Mouse (Mus musculus): ENCODE measurements around the gene Gja1.
"Not testable (repeated sequence)": the region's sequence is repeated elsewhere in the genome, so short reads cannot be mapped to it uniquely, and the experiment has no call there.

The Gja1 gene

GRCm38 (mm10) chr10:56377097-56377965 lies at the start of gene Gja1:
Gene Gja1, plus strand, starts transcription at chr10:56377330.
- peak; percentile 71 to 73 for DNase-seq

- DNase-seq: peak; percentile 57 to 67
Observed at GRCm38 (mm10) chr10:56338851-56339489, 38.2 kb upstream of the Gja1 start.

- no peak for DNase-seq
Observed at GRCm38 (mm10) chr10:56360472-56360871, 16.7 kb upstream of the Gja1 start.

- DNase-seq: peak; percentile 64 to 72
Observed at GRCm38 (mm10) chr10:56369073-56369472, 8.1 kb upstream of the Gja1 start.

GRCm38 (mm10) chr10:56373021-56373720 lies 4.0 kb upstream of the Gja1 start:
- DNase-seq: no peak

GRCm38 (mm10) chr10:56374169-56374568 lies 3.0 kb upstream of the Gja1 start:
- DNase-seq: no peak

- DNase-seq: no peak
Observed at GRCm38 (mm10) chr10:56375906-56376468, 1.1 kb upstream of the Gja1 start.

GRCm38 (mm10) chr10:56377966-56378647 lies 977 bp downstream of the Gja1 start:
- DNase-seq: peak in 1 of 2 experiments; percentile 7

- DNase-seq: peak; percentile 75 to 79
Observed at GRCm38 (mm10) chr10:56378648-56379254, 1.6 kb downstream of the Gja1 start.

GRCm38 (mm10) chr10:56379720-56380119 lies 2.6 kb downstream of the Gja1 start:
- no peak for DNase-seq

GRCm38 (mm10) chr10:56385195-56386109 lies 8.3 kb downstream of the Gja1 start:
- no peak for DNase-seq

GRCm38 (mm10) chr10:56393095-56393784 lies 16.1 kb downstream of the Gja1 start:
- DNase-seq: no peak

GRCm38 (mm10) chr10:56393815-56394417 lies 16.8 kb downstream of the Gja1 start:
- not testable (repeated sequence) for DNase-seq

GRCm38 (mm10) chr10:56397875-56398274 lies 20.7 kb downstream of the Gja1 start:
- DNase-seq: no peak

- DNase-seq: no peak
Observed at GRCm38 (mm10) chr10:56398310-56398709, 21.2 kb downstream of the Gja1 start.

- not testable (repeated sequence) for DNase-seq
Observed at GRCm38 (mm10) chr10:56401396-56401795, 24.3 kb downstream of the Gja1 start.

- DNase-seq: no peak
Observed at GRCm38 (mm10) chr10:56405934-56406333, 28.8 kb downstream of the Gja1 start.

- DNase-seq: no peak
Observed at GRCm38 (mm10) chr10:56406386-56407130, 29.4 kb downstream of the Gja1 start.

All from lung, adult 18-20 months (tissue).